Mouse (Mus musculus): Measurements from ENCODE around the gene Hist1h3e.
"Not testable (repeated sequence)": the region's sequence is repeated elsewhere in the genome, so short reads cannot be mapped to it uniquely, and the experiment has no call there.

Gene Hist1h3e

DNA sequence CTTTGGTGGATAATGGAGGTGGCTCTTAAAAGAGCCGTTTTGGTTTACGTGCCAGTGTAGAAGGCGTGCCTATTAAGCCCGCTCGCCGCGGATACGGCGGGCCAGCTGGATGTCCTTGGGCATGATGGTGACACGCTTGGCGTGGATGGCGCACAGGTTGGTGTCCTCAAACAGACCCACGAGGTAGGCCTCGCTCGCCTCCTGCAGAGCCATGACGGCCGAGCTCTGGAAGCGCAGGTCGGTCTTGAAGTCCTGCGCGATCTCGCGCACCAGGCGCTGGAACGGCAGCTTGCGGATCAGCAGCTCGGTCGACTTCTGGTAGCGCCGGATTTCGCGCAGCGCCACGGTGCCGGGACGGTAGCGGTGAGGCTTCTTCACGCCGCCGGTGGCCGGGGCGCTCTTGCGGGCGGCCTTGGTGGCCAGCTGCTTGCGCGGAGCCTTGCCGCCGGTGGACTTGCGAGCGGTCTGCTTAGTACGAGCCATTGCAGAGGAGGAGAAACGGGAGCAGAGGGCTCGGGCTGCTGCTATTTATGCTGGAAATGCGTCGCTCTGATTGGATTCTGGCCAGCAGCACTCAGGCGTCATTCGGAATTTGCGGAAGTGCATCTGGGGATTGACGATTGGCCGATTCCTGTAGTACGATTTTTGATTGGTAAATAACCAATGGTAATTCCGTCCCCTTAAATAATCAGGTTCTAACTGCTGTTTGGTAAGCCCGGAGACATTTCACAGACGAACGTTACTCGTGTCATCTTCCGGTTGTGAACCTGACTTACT is at the start of gene Hist1h3e:
TSS of gene Hist1h3e (minus strand) at position 487 of the 777 bp plus-strand sequence.
- peak; percentile 94 for DNase-seq

DNA sequence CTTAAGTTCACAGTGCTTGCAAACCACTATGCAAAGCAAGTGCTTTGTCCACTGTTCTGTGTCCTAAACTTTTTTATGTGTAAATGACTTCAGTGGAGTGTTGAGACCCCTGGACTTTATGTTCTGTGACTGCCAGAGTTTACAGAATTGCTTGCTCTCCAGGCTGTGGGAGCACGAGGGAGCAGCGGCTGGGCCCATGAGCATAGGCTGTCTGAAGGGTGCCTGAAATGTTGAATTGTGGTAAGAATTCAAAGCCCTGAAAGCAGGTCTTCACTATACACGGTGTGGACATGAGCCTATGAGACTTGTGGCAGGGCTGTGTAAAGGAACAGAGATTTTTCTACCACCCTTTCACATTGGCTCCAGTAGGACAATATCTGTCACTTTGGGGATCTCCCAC is 49.5 kb upstream of the Hist1h3e start:
- DNase-seq: no peak

DNA sequence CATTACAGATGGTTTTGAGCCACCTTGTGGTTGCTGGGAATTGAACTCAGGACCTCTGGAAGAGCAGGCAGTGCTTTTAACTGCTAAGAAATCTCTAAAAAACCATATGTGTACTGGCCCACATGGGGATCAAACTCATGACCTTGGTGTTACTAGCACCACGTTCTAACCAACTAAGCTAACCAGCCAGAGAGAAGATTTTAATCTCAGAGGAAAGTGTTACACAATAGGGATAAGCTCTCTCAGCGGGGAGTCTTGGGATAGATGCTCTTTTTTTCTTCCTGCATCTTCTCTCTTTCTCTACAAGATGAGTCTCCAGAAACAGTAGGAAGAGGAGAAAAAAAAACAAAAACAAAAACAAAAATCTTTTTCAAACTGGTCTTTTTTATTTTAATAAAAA is 48.2 kb upstream of the Hist1h3e start:
- no peak for DNase-seq

DNA sequence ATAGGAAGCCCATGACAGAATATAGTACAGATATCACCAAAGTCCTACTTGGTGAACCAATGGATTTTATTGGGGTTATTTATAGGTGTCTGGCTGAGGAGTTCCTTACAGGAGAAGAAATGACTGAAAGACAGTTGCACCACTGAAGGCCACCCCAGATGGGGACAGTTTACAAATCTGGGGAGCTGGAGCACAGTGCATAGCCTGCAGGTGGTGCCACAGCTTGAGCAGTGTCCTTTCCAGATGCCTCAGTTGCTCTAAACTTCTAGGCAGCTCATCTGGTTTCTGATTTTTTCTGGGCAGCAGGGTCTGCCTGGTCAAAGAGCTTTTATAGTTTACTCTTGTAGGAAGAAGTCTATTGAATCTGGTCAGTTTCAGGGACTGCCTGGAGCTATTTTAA is 47.7 kb upstream of the Hist1h3e start:
- no peak for DNase-seq

DNA sequence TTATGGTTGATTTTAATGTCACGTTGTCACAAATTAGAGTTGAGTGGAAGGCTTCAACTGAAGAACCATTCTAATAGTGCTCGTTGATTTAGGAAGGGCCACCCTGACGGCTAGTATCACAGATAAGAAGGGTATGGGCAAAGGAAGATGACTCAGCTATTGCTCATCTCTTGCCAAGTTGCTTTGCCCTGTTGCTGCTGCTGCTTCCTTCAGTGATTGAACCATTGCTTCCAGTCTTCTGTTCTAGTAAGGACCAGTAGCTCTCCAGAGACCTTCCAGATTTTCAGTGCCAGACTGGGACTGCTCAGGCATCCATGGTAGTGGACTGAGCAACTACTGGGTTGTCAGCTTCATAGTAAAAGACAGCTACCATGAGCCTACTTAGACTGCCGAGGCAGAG is 47.0 kb upstream of the Hist1h3e start:
- DNase-seq: no peak

DNA sequence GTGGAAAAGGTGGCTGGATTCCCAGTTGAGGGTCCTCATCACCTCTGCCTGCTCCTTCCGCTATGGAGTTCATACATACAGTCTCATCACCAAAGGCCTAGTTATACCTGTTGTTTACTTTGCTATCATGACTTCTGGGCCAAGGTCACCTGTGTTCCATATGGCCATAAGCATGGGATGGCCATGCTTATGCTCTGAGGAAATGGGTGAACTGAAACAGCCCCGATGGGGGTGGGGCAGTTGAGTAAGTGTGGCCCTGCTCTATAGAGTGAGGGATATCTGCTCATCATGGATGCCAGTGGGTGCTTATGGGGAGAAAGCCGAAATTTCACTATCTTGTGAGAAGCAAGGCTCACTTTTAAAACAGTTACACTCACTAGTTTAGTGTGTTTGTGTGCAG is 42.9 kb upstream of the Hist1h3e start:
- no peak for DNase-seq

DNA sequence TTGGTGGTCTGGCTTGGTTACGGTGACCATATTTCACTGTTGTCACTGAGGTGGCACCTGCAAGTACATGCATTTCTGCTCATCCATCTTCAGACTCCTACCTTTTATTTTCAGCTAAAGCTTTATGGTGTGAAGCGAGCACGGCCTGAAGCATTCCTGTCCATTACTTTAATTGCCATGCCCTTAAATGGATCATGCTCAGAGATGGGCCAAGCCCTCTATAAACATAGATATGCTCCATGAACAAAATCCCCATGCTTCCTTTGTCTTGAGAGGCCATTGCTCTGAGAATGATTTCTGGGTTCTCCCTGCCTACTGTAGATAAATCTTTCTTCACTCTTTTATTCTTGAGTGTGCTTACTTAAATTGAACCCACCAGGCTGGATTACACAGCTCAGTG is 42.3 kb upstream of the Hist1h3e start:
- no peak for DNase-seq

DNA sequence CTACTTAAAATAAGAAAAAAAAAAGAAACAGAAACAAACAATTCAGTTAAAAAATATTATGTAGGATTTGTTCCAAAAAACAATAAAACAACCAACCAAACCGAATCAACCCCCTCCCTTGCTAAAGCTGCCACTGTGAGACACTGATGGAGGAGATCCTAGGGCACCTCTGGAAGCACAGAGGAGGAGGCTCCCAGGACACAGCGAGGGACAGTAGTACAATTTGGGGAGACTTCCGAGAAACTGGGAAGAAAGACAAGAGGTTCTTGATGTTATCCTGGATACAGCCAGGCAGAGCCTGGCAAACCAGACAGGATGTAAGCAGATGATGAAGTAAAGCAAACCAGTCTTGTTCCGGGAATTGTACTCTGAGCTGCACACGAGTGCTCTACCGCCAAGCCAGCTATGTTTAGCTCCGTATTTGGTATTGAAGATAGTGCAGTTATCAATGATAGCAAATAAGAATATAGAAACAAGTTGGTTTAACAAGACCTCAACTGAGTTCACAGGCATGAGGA is 41.1 kb upstream of the Hist1h3e start:
- DNase-seq: no peak

DNA sequence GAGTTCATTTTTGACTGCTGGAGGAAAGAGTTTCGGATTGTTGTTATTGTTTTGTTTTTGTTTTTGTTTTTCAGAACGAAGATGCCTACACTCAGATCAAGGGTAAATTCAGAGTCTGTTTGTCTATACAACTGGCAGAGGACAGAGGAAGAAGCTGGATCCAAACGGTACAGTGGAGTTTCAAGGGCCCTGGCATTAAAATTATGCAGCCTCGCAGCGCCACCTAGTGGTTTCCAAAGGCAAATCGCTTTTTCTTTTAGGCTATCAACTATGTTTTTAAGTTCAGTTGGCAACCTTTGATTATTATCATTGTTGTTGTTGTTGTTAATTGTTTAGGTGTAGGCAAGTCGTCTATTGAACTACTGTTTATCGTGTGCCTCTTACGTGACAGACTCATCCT is 35.8 kb upstream of the Hist1h3e start:
- peak; percentile 60 for DNase-seq

DNA sequence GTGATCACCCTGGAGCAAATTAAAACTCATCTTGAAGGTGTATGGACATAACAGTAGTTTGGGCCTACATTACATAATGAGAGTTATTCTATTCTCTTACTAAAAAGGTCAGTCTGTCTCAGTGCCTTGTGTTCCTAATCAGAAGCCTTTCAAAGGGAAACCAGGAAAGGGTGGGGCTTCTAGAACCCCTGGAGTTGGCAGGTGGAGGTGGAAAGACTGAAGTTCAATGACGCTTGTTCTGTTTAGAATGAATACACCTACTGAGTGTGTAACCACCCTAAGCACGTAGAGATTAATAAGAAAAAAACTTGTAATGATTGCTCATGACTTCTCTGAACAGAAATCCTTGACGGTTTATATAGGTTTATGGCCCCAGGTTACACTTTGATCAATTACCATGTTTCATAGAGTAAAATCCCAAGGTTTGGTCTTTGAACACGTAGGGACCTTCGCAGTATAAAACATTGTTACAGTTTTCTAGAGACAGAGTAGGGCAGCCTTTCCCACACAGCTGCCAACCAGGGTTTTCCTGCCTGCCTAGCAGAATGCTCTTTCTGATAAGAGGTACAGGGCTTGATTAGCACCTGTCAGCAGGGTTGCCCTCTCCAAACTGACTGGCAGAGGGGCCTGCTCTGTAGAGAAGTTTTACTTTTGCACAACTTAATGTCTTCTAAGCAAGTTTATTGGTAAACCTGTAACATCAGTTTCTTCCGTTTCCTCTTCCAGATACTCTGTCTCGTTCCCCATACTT is 33.6 kb upstream of the Hist1h3e start:
- DNase-seq: no peak

DNA sequence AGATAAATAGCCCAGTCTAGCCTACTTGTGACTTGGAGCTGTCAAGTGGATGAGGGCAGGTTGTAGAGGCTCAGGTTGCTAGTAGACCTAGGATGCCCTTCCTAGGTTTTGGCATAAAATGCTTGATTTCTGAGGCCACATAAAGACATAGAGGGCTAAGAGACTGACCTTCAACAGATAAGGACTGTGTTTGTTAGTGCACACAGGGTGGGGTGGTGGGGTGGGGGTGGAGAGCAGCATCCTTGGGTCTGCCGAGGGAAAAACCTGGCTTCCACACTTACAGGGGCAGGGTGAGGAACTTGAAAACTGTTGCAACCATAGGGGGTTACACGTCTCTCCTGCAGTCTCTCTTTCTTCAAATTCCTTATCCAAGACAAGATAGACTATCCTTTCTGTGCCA is 33.0 kb upstream of the Hist1h3e start:
- no peak for DNase-seq

DNA sequence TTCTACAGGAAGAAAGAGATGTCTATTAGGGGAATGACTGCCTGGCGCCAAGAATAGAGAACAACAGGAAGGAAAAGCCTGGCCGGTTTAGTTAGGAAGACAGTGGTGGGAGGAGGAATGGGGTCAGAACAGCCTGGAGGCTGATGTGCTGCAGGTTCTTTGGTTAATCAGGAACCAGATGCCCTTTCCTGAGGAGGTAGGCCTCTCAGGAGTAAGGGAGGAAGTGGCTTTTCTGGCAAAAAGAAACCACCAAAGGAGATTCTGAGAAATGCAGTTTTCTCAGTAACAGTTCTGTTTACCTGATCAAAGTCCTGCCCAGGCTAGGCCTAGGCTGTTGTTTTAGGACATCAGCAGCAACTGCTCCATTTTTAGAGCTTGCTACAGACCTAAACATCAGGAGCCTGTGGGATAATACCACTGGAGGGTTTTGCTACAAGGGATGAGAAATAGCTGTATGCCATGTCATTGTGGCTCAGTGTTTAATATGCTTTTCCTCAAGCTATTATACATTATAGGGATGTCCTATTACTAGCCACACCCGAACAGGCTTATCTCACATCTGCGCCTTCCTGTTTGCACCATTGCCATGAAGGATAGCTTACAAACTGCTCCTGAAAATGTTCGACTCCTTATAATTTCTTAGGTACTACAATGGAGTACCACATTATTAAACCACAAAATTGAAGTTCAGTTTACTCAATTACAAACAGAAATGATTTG is 31.0 kb upstream of the Hist1h3e start:
- no peak for DNase-seq

DNA sequence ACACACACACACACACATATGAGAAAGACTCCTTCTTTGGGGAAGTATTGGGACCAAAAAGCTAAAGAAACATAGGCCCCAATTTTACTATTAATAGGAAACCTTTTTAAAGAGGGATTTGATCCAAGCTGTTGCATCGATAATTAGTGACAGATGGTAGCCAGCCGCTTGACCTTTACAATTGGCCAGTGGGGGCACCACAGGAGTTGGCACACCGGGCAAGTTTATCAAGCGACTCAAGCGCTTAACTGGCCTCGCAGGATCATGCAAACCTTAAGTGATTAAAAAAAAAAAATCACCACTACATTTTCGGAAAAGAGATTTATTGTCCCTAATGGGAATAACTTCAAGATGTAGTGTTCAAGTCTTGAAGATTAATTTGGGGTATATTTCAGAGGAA is 30.4 kb upstream of the Hist1h3e start:
- peak; percentile 70 for DNase-seq

DNA sequence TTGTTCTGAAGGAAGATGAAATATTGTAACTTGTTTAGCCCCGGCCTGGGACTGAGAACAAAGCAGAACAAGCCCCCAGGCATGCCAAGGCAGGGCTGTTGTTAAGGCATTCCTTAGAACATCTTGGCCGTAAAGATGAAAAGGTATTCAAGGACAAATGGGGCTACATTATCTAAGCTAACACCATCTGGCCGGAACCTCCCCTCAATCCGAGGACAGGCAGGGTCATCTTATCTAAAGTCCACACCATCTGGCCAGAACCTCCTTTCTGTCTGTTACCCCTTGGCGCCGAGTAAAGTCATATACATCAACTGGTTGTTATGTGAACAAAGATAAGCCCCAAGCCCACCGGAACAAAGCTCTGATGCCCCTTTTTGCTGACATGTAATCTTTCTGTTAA is 29.7 kb upstream of the Hist1h3e start:
- DNase-seq: not testable (repeated sequence)

DNA sequence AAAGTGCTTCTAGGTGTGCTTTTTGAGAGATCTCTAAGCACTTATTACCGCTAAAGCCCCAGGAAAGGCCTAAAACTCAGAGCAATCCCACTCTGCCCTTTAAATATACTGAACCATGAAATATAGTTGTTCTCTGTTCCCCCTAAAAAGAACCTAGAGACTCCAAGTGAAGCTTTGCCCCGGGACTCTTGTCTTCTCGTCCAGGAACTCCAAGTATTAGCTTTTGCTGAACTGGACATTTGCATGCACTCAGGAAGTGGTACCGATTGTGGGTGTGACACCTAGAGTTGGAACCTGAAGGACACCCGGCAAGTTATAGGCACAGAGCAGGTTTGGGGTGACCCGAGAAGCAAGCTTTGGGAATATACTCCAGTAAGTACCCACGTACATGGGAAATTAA is 29.0 kb upstream of the Hist1h3e start:
- no peak for DNase-seq

DNA sequence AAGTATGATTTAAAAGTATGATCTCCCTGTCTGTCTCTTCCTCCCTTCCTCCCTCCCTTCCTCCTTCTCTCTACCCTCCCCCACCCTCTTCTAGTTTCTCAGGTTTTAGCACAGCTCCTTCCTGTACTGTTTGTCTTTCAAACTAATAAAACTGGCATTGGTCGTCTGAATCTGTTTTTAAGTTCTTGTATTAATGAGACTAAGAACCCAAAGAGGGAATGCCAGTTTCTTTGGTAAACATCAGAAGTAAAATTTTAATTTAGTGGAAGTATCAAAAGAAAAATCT is 24.7 kb upstream of the Hist1h3e start:
- DNase-seq: no peak

DNA sequence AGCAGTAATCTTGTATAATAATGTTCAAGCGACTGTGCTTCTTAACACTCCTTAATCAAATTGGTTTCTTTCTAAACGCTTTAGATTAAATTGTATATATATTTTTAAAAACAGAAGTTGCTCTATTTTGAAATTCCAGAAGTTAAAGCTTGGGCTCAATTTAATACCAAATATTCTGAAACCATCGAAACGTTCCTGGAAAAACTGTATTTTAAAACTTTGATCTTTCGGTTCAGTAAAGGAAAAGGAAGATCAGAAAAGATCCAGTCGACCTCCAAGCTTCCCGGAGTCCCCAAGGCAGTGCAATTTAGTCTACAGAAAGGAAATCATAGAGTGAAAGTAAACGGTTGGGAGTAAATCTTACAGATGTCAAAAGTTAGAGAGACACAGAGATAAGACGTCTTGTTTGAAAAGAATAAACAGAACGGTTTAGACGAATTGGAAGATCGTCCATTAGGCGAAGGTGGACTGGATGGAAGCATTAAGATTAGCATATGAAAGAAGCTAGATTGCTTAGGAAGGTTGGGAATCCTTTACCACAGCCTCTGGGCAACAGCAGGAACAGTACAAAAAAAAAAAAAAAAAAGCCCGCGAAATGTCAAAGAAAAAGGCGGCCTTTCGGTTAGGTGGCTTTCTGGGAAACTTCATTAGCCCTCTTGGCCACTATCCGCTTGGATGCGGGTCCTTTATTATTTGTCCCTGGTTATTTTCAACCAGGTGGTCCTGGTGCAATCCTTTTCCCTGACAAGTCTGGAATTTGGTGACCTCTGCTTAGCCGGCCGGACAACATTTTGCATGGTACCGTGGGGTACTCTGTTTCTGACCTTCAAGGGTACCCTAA is 24.1 kb upstream of the Hist1h3e start:
- DNase-seq: no peak

DNA sequence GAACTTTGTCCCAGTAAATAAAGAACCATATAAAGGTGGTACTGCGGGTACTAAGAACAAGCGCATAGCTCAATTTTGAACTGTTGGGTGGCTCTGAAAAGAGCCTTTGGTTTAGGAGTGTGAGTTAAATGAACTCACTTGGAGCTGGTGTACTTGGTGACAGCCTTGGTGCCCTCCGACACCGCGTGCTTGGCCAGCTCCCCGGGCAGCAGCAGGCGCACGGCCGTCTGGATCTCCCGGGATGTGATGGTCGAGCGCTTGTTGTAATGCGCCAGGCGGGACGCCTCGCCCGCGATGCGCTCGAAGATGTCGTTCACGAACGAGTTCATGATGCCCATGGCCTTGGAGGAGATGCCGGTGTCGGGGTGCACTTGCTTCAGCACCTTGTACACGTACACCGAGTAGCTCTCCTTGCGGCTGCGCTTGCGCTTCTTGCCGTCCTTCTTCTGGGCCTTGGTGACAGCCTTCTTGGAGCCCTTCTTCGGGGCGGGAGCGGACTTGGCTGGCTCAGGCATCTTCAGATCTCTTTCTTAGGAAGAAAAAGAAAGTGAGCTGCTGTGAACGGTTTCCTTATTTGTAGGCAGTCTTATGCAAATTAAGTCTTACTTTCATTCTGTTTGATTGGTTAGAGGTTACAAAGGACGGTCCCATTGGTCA is 23.4 kb upstream of the Hist1h3e start:
- peak; percentile 74 for DNase-seq

DNA sequence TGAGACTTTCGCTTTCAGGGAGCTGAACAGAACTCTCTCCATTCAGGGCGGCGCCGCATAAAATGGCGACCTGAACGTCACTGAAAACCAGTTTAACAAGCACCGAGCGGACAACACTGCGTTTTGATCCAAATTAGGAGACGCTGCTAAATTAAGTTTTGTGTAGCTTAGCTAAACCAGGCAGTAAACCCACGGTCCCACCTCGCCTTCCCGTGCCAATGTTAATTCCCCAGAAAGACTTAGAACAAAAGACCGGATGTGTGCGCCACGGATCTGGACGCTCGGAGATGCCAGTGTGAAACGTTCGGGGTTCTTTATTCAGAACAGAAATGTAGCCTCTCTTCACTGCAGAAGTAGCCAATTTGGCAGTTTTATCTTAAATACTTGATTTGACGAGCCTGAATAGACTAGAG is 22.9 kb upstream of the Hist1h3e start:
- DNase-seq: peak; percentile 52

DNA sequence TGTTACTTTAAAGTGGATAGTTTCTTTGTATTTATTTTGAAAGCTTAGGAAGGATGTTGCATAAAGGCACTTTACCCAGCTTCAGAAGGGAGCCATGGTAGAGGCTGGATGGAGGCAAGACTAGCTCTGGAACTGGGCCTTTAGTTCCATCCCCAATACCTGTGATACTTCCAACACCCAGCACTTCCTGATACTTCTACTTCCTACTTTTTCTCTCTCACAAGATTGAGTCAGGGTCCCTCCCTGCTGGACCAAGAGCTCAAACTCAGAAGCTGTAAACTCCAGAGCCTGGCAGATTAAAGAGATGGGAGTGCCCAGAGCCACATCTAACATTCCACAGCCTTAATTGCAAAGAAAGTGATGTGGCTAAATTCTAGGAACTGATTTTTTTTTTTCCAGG is 22.2 kb upstream of the Hist1h3e start:
- no peak for DNase-seq

DNA sequence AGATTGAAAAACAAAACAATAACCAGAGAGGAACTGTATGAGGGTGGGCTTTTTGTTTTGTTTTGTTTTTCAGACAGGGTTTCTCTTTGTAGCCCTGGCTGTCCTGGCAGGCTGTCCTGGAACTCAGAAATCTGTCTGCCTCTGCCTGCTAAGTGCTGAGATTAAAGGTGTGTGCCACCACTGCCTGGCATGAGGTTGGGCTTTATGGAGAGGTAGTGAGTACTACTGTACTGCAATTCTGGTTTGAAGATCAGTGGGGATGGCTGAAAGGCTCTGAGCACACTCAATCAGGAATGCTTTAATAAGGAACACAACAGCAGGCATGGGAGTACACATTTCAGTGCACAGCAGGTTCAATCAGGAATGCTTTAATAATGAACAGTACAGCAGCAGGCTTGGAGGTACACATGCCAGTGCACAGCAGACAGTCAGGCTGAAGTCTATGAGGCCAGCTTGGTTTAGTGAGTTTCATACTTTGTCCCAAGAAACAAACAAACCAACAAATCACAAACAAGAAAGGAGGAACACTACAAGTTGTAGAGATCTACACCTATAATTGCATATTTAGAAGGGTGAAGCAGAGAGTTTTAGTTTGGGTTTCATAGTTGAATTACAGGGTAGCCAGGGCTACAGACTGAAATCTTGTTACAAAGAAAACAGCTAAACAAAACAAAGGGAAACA is 21.4 kb upstream of the Hist1h3e start:
- DNase-seq: no peak

Data from cerebellum, adult 9-11 months (tissue).